Mouse (Mus musculus) thymus, postnatal 4 days (tissue): ENCODE results near the gene Zglp1.
A peak's percentile ranks its signal among the peaks of the same experiment; 100 is the strongest.

Source experiments
- DNase-seq: peaks from one replicate; pipeline ENCODE4 v3.0.0; 2021

Zglp1 gene

DNA sequence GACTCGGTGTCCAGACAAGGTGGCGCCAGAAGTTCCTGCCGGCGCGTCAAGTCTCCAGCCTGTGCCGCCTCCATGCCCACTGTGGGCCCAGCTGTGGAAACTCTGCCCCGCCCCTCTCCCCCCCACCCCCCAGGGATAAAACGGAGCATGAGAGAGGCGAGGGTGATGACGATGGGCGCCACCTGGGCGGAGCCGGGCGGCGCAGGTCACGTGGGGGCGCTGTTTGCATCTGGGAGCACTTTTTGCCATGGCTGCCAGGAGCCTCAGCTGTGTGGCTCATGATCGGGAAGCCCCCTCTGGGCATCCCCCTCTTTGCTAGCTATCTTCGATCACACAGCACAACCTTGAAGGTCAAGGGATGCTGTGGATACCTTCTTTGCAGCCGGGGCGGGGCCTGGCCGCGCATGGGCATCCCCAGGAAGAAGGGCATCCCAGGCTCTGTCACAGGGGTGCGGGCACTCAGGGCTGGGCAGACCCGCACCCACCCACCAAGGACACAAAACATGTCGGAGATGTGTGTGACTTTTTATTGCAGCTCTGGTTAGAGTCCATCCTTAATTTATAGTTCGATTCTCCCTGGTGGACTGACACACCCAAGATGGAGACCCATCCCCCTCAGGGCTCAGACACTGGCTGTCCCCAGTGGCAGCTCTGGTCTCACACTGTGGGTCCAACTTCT is at the start of gene Zglp1:
TSS of gene Zglp1 (minus strand) at position 88 of the 679 bp plus-strand sequence.
- DNase-seq: no peak

GRCm38 (mm10) chr9:21115105-21115504 is 48.2 kb upstream of the Zglp1 start:
- DNase-seq: no peak

GRCm38 (mm10) chr9:21114190-21114589 is 47.3 kb upstream of the Zglp1 start:
- DNase-seq: no peak

- DNase-seq: no peak
Observed at GRCm38 (mm10) chr9:21113751-21114150, 46.9 kb upstream of the Zglp1 start.

DNA sequence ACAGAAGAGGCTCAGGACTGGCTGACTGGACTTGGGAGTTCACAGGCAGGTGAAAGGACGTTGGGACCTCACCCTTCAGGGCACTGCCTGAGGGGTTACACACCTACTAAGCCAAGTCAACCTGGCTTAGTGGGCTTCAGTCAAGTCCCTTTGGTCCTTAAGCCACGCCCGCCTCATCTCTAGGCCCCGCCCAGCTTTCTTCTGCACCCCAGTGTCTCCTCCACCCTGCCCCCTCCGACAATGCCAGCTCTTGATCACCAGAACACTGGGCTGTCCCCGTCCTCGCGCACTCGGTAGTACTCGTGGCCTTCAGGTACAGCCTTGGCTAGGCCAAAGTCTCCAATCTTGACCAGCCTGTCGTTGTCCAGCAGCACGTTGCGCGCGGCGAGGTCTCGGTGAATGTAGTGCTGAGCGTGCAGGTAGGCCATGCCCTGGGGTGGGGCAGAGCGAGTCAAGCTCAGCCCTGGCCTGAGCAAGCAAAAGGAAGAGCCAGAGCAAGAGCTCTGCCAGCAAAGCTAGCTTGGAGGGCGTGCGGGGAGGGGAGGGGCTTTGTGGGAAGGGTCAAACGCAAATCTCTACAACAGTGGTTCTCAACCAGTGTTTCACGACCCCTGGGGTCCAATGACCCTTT is 40.8 kb upstream of the Zglp1 start:
- no peak for DNase-seq

- DNase-seq: no peak
Observed at GRCm38 (mm10) chr9:21105760-21106564, 39.1 kb upstream of the Zglp1 start.

DNA sequence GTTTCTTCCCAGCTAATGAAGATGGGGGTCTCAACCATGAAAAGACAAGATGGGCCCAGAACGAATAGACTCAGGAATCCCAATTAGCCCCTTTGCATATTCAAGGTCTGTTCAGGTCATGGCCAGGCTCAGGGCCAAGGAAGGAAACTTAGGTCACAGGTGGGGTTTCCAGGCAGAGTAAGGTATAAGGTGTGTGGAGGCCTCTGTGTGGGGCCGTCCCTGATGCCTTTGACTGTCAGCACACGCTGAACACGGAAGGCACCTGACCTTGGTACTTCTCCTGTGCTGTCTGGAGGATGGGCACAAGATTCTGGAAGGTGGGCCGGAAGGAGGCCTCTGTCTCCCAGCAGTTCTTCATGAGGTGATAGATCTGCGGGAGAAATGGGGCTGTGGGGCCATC is 37.9 kb upstream of the Zglp1 start:
- no peak for DNase-seq

- no peak for DNase-seq
Observed at GRCm38 (mm10) chr9:21102076-21102475, 35.2 kb upstream of the Zglp1 start.

DNA sequence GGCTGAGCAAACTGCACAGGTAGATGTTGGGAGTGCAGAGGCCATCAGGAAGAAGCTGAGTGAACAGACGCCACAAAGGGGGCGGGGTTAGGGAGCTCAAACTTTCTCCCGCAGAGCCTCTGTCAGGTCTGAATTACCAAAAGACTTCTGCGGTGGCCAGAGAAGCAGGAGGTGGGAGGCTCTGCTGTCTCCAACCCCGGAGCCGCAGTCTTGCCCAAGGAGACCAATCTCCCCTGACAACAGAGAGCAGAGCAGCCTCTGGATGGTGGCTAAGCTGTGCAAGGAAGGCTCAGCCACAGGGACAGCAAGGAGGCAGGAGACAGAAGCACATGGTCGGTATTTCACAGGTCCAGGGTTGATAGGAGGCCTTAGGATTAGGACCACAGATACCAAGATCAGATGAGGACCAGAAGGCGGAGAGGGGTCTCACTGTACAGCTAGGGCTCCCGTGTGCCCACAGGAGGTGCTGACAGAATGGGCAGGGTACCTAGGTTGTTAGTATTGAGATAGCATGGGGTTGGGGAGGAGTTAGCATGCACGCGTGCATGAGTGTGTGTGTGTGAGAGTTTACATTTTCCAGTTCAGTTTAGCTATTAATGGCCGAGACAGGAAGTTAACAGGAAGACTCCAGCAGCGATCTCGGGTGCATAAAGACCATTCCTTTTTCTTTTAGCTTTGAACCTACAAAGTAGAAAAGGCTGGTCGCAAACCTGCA is 33.7 kb upstream of the Zglp1 start:
- peak; percentile 44 for DNase-seq

- no peak for DNase-seq
Observed at GRCm38 (mm10) chr9:21097793-21098192, 30.9 kb upstream of the Zglp1 start.

GRCm38 (mm10) chr9:21095958-21096357 is 29.1 kb upstream of the Zglp1 start:
- DNase-seq: no peak

DNA sequence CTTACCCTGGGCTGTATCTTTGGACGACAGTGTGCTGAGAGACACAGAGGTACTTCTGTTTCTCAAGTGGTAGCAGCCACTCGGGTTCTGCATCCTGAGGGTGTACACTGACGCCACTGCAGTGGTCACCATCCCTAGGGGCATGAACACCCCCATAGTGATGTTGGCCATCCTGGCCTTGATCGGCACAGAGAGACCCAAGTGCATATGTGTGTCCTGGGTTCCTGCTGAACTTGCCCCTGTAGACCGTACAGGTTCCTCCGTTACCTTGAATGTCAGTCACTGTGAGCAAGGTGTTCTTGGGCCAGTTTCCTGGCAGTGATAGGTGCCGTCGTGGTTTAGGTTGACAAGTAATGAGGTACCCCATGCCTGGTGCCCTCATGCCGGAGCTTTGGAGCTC is 26.5 kb upstream of the Zglp1 start:
- DNase-seq: no peak

DNA sequence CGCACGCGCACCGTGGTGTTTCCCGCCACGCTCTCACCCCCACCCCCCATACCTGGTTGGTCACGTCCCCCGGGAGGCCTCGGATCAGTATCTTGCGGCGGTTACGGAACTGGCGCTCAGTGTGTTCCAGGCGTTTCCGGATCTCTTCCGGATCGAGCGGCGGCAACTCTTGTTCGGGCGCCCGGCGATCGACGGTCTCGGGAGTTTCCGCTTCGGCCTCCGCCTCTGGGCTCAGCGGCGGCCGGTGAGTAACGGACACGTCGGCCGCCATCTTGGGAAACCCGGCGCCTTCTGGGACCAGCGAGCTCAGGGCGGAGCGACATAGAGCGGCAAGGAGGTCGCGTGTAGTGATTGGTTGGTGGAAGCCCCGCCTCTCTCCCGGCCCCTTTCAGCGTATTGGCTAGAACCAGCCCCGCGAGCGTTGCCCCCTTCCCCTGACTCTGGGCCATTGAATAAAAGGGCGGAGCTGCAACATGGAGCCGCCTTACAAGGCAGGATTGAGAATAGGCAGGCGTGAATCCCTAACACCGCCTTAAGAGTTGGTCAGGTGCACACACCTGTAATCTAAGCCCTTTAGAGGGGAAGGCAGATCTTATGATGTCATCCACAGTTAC is 24.9 kb upstream of the Zglp1 start, which contains the start of the genes Gm38431 and Raver1:
TSS of gene Gm38431 (minus strand) at position 291 of the 614 bp plus-strand sequence.
TSS of gene Raver1 (minus strand) at position 302 of the 614 bp plus-strand sequence.
- peak; percentile 96 for DNase-seq

DNA sequence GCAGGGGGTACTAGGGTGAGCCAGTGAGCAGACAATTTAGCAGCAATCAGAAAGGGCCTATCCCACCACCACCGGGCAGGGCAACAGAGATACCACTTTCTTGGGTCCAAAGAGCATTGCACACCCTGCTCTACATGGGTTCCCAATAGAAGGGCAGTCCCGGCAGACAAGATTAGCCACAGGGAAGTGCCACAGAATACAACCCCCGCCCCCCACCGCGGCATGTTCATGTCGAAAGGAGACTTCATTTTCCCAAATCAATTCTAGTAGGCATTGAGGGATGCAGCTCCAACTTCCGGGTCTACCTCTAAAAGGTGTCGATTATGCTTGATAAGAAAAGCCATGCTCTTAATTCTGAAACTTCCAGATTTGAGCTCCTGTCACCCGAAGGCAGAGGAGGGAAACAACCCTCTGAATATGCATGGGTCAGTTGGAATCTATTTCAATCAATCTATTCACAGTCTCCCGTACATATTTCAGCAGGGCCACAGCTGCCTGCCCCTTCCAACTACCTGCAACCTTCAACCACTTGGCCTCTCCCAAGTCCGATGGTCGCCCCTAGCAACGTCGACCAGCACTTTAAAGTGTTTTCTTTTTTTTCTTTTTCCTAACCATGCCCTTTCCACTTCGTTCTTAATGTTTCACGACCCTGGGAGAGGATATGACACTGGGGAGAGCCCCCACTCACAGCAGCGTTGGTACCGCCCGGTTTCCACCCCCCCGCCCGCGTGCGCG is 24.2 kb upstream of the Zglp1 start:
- no peak for DNase-seq

DNA sequence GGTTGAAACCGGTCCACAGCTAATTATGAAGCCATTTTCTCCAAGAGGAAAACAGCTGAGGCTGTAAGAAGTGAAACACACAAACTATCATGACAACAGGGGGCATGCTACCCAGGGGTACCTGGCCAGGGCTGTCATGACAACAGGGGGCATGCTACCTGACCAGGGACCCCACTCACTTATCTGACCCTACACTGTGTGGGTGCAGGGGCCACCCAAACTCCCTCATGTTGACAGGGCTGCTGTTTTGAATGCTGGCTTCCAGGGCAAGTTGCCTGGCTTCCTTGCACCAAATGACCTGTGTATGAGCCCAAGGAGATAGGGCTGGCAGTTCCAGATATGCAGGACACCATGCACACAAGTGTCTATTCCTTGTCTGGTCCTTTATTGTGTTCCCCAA is 23.6 kb upstream of the Zglp1 start:
- DNase-seq: no peak

DNA sequence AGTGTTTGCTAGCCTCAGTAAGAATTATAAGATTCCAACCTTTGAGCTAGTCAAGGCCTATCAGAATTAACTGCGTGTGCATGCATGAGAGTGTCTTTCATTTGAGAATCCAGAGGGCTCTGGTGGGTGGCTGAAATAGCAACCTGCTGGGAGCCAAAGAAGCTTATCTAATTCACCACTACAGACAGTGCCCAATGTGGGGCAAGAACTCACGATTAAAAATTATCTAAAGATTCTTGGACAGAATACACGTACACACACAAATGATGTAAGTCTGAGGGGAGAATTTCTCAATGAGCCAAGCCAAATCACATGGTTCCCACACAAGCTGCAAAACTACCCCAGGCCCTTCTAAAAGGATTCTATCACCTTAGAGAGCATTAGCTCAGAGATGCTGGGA is 16.4 kb upstream of the Zglp1 start:
- DNase-seq: no peak

- no peak for DNase-seq
Observed at GRCm38 (mm10) chr9:21081127-21081526, 14.2 kb upstream of the Zglp1 start.

DNA sequence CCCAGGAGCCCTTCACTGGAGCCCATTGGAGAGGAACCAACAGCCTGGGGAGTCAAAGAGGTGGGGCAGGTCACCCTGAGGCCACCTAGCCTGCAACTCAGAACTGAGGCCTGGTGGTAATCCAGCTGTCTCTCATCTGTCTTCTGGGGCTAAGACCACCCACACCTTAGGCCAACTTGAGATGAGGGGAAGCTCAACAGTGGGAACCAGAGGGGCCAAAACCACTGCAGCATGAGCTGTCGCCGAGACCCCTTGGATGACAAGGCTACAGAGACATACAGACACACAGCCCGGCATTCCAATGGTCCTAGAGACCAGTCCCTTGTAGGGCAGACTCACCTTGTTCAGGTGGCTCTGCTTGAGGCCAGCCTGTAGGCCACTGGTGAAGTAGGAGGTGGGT is 8.7 kb upstream of the Zglp1 start:
- no peak for DNase-seq

DNA sequence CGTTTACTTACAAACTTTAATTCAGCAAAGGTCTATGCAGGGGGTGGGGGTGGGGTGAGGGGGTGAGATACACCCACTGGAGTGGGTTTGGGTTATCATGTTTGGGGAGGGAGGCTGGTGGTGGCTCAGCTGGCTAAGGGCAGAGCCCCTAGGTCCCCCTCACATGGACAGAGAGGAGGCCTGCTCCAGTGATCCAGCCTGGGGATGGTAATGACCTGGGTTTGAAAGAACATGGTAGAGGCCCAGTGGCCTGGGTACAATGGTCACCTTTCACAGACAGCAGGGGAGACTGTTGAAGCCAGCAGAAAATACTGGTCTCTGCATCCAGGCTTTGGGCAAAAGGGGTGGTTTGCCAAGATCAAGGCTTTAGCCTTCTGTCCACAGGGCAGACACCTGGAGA is 7.3 kb upstream of the Zglp1 start:
- no peak for DNase-seq

DNA sequence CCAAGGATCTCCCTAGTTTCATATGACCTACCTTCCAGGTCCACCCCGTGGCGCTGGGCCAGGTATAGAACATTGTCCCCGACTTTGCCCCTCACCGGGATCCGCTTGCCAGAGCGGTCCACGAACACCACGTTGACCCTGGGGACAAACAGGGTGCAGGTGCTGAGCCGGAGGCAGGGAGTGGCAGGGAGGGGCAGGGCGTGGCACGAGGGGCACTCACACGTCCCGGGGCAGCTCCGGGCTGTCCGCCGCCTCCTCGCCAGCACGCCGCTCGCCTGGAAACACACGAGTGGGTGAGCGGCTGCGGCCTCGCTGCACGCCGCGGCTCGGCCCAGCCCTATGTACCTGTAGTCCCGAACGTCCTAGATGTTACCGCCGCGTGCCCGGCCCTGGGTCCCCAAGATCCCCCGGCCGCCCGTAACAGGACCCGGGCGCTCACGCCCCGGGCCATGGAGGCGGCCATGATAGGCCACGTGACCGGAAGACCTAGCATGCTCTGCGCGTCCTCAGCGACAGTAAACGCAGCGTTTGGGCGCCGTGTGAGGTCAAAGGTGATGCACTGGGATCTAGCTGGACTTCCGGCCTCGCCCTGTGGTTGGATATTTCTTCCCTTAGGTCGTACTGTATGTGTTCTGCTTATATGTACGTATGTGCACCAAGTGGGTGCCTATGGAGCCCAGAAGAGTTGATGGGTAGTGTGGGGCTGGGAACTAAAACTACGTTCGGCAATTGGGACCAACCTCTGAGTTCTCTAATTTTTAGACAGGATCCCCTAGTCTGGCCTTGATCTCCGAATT is 6.3 kb upstream of the Zglp1 start, which contains the start of the genes Gm49373 and Fdx1l:
TSS of gene Gm49373 (minus strand) at position 53 of the 797 bp plus-strand sequence.
TSS of gene Fdx1l (minus strand) at position 571 of the 797 bp plus-strand sequence.
- peak; percentile 86 for DNase-seq

DNA sequence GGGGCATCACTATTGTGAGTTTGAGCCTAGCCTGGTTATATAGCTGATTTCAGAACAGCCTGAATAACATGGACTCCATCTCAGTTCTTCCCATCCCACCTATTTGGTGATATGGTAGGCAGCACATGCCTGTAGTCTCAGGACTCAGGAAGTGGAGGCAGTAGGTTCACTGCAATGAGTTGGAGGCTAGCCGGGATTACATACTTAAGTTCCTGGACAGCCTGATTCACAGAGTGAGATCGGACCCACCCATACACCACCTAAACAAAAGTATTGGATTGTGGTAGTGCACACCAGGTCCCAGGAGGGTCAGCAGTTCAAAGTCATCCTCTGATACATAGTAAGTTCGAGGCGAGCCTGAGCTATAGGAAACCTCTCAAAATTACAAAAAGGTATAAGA is 5.7 kb upstream of the Zglp1 start:
- no peak for DNase-seq
